Comparison of ENCODE assay signal across 18 mouse cellular contexts in genomic region chr4:148001013-148001789, GRCm38 (mm10). TPM values are rescaled to one million over a fixed set of nuclear protein-coding genes. Genes with fewer than 3 reads are reported as not detected.
DNase-seq lines count a peak whose midpoint lies in the region; ATAC-seq and TF ChIP-seq lines count a peak whose summit lies in the region.
"Had no signal": no experiment of that assay in that cellular context is flagged by ENCODE, and none has a peak within 500 bp of the region (broad histone marks: within the 10 kb centered on the region; RNA-seq: fewer than 3 reads in every experiment).

No protein-coding gene starts in this region.

- no peaks in the 10 kb centered on the region for H3K36me3 ChIP-seq in heart, adult 2 months (ENCODE audit: control insufficient read depth, insufficient read depth, low read length)
- H3K36me3 ChIP-seq in liver, embryonic 16.5 days (ENCODE audit: control insufficient read depth, insufficient read depth) = no peaks in the 10 kb centered on the region; the same call in 1 of the 2 replicates
- peaks cover 7% of the 10 kb centered on the region for H3K36me3 ChIP-seq in liver, embryonic 11.5 days (ENCODE audit: control insufficient read depth, insufficient read depth, low read length)
- H3K36me3 ChIP-seq in hindbrain, embryonic 16.5 days (ENCODE audit: control insufficient read depth, insufficient read depth, low read length) = peaks cover 21% of the 10 kb centered on the region
- H3K36me3 ChIP-seq in neural tube, embryonic 15.5 days = peaks cover 32% of the 10 kb centered on the region

- 76% methylated on average over 17 of the region's 17 CpGs for WGBS in heart, adult 2 months
- 71% methylated on average over 17 of the region's 17 CpGs for WGBS in liver, embryonic 16.5 days (ENCODE audit: insufficient replicate concordance)
- 79% methylated on average over 17 of the region's 17 CpGs for WGBS in liver, embryonic 11.5 days
- WGBS in hindbrain, embryonic 16.5 days = 60% methylated on average over 17 of the region's 17 CpGs
- 65% methylated on average over 17 of the region's 17 CpGs for WGBS in neural tube, embryonic 15.5 days

- H3K9me3 ChIP-seq in liver, embryonic 16.5 days (replicated peaks; ENCODE audit: control insufficient read depth, low read length) = no peaks in the 10 kb centered on the region
- no peaks in the 10 kb centered on the region for H3K9me3 ChIP-seq in liver, embryonic 11.5 days (ENCODE audit: control insufficient read depth, low read length)
- H3K9me3 ChIP-seq in hindbrain, embryonic 16.5 days (ENCODE audit: control insufficient read depth, low read length) = no peaks in the 10 kb centered on the region
- H3K9me3 ChIP-seq in neural tube, embryonic 15.5 days (replicated peaks) = no peaks in the 10 kb centered on the region
- H3K9me3 ChIP-seq: embryonic facial prominence, embryonic 10.5 days; kidney, embryonic 15.5 days; liver, embryonic 13.5 days had no signal

- H3K27ac ChIP-seq in heart, adult 2 months = peak overlapping the region; percentile 36
- H3K27ac ChIP-seq in liver, embryonic 16.5 days (ENCODE audit: low read length) = no peak overlapping the region
- H3K27ac ChIP-seq in liver, embryonic 11.5 days (ENCODE audit: low read depth, low read length) = no peak overlapping the region
- H3K27ac ChIP-seq in hindbrain, embryonic 16.5 days (ENCODE audit: low read depth, low read length) = peak overlapping the region; percentile 26; the same call in 1 of the 2 replicates
- H3K27ac ChIP-seq in neural tube, embryonic 15.5 days (replicated peaks) = peak overlapping the region; percentile 19; the same call in 1 of the 2 replicates
- H3K27ac ChIP-seq: embryonic facial prominence, embryonic 10.5 days; kidney, embryonic 15.5 days; liver, embryonic 13.5 days had no signal

- H3K4me2 ChIP-seq in liver, embryonic 16.5 days (ENCODE audit: low read depth, low read length) = no peak overlapping the region
- no peak overlapping the region for H3K4me2 ChIP-seq in liver, embryonic 11.5 days
- no peak overlapping the region for H3K4me2 ChIP-seq in hindbrain, embryonic 16.5 days (ENCODE audit: low read length)
- no peak overlapping the region for H3K4me2 ChIP-seq in neural tube, embryonic 15.5 days
- H3K4me2 ChIP-seq: kidney, embryonic 15.5 days; liver, embryonic 13.5 days had no signal

- ATAC-seq in liver, embryonic 16.5 days (ENCODE audit: low read depth) = 0 out of 2 replicates have a peak, but pooled peaks have one; percentile 16
- no peak for ATAC-seq in liver, embryonic 11.5 days (replicated peaks; ENCODE audit: low FRiP score)
- ATAC-seq in hindbrain, embryonic 16.5 days = peak; percentile 27; the same call in 1 of the 2 replicates
- ATAC-seq in neural tube, embryonic 15.5 days (ENCODE audit: low FRiP score) = 0 out of 2 replicates have a peak, but pooled peaks have one; percentile 26
- no peak for ATAC-seq in cerebellum, adult (ENCODE audit: insufficient number of reproducible peaks, low FRiP score, low TSS enrichment)

- no peak for TF ChIP-seq EP300 in heart, adult 2 months (IDR thresholded peaks at IDR 0.05; ENCODE audit: insufficient read depth, low read depth, low read length)

- no peak overlapping the region for H3K9ac ChIP-seq in heart, adult 2 months (ENCODE audit: low read depth, low read length)
- H3K9ac ChIP-seq in liver, embryonic 16.5 days (ENCODE audit: low read depth, low read length) = no peak overlapping the region
- H3K9ac ChIP-seq in liver, embryonic 11.5 days (ENCODE audit: low read depth, low read length) = no peak overlapping the region
- H3K9ac ChIP-seq in hindbrain, embryonic 16.5 days (ENCODE audit: low read depth, low read length) = no peak overlapping the region
- H3K9ac ChIP-seq in neural tube, embryonic 15.5 days (replicated peaks) = no peak overlapping the region
- H3K9ac ChIP-seq: kidney, embryonic 15.5 days; liver, embryonic 13.5 days had no signal

- DNase-seq in heart, adult 2 months = no peak
- DNase-seq in heart, postnatal 36 days = no peak
- no peak for DNase-seq in liver, embryonic 11.5 days (ENCODE audit: low spot score)
- DNase-seq in embryo, embryonic 10 days (ENCODE audit: low spot score) = no peak
- DNase-seq: cerebellum, postnatal 10 days; liver, embryonic 13.5 days; lung, postnatal 10 days had no signal

- no peaks in the 10 kb centered on the region for H3K79me2 ChIP-seq in heart, adult 2 months (replicated peaks; ENCODE audit: control insufficient read depth, insufficient read depth, low read length)

- no peak for TF ChIP-seq CTCF in heart, adult 2 months (IDR thresholded peaks at IDR 0.05)

- H3K4me1 ChIP-seq in heart, adult 2 months (ENCODE audit: control insufficient read depth, insufficient read depth, low read length) = peaks cover 2% of the 10 kb centered on the region; the same call in 1 of the 2 replicates
- H3K4me1 ChIP-seq in liver, embryonic 16.5 days (ENCODE audit: control insufficient read depth, low read depth, low read length) = no peaks in the 10 kb centered on the region
- H3K4me1 ChIP-seq in liver, embryonic 11.5 days (replicated peaks; ENCODE audit: control insufficient read depth, insufficient read depth, low read length) = no peaks in the 10 kb centered on the region
- peaks cover 20% of the 10 kb centered on the region for H3K4me1 ChIP-seq in hindbrain, embryonic 16.5 days (ENCODE audit: control insufficient read depth, insufficient read depth, low read depth, low read length)
- peaks cover 27% of the 10 kb centered on the region for H3K4me1 ChIP-seq in neural tube, embryonic 15.5 days
- H3K4me1 ChIP-seq: embryonic facial prominence, embryonic 10.5 days; kidney, embryonic 15.5 days; liver, embryonic 13.5 days had no signal

- no peak overlapping the region for H3K4me3 ChIP-seq in heart, adult 2 months
- H3K4me3 ChIP-seq in liver, embryonic 16.5 days (ENCODE audit: low read depth, low read length) = no peak overlapping the region
- no peak overlapping the region for H3K4me3 ChIP-seq in liver, embryonic 11.5 days (ENCODE audit: low read depth, low read length)
- no peak overlapping the region for H3K4me3 ChIP-seq in hindbrain, embryonic 16.5 days (ENCODE audit: low read length)
- no peak overlapping the region for H3K4me3 ChIP-seq in neural tube, embryonic 15.5 days (replicated peaks)
- H3K4me3 ChIP-seq: embryonic facial prominence, embryonic 10.5 days; kidney, embryonic 15.5 days; liver, embryonic 13.5 days had no signal

- H3K27me3 ChIP-seq in heart, adult 2 months (ENCODE audit: control insufficient read depth, insufficient read depth, low read length) = no peaks in the 10 kb centered on the region
- no peaks in the 10 kb centered on the region for H3K27me3 ChIP-seq in liver, embryonic 16.5 days (ENCODE audit: control insufficient read depth, insufficient read depth, low read depth, low read length)
- H3K27me3 ChIP-seq in liver, embryonic 11.5 days (replicated peaks; ENCODE audit: control insufficient read depth, insufficient read depth, low read length) = no peaks in the 10 kb centered on the region
- H3K27me3 ChIP-seq in hindbrain, embryonic 16.5 days (replicated peaks; ENCODE audit: control insufficient read depth, insufficient read depth, low read length) = no peaks in the 10 kb centered on the region
- no peaks in the 10 kb centered on the region for H3K27me3 ChIP-seq in neural tube, embryonic 15.5 days (replicated peaks)
- H3K27me3 ChIP-seq: kidney, embryonic 15.5 days; liver, embryonic 13.5 days had no signal

- 0 out of 2 replicates have a peak, but pooled peaks have one; percentile 37 for TF ChIP-seq POLR2A in heart, adult 2 months (IDR thresholded peaks at IDR 0.05; ENCODE audit: insufficient read depth, low read depth, low read length)

- intact Hi-C loops in heart, adult 2 months (cut with DNase I) = no loop called here
- intact Hi-C loops in heart, postnatal 36 days (cut with DNase I) = no loop called here

RNA-seq across cellular contexts. Expression of gene Nppa, which starts 0.7 kb away (rescaled TPM):
- total RNA-seq in heart, adult 2 months (2021) = 1,000 to 10,000 TPM; 1,237 to 1,820 TPM
- polyA plus RNA-seq in heart, adult 2 months (2012; rRNA removed) = 4,085 and 4,474 TPM in 2 replicates
- 1,000 to 10,000 TPM; 1,742 to 1,804 TPM for total RNA-seq in heart, postnatal 36 days (2021)
- polyA plus RNA-seq in liver, embryonic 16.5 days (2015; fragmentation: Nextera tagmentation; extraction: Ambion mirVana) = not detected in 2 replicates
- 7.2 and 32.9 TPM in 2 replicates for polyA plus RNA-seq in liver, embryonic 11.5 days (2014; fragmentation: Nextera tagmentation; extraction: Ambion mirVana)
- polyA plus RNA-seq in hindbrain, embryonic 16.5 days (2015; fragmentation: Nextera tagmentation; extraction: Ambion mirVana) = 1.2 and 1.6 TPM in 2 replicates
- 1.6 and 1.7 TPM in 2 replicates for polyA plus RNA-seq in neural tube, embryonic 15.5 days (2015; fragmentation: Nextera tagmentation; extraction: Ambion mirVana)
- total RNA-seq: adrenal gland, adult 18-20 months had no signal
- polyA plus RNA-seq: testis, adult 2 months had no signal

RNA-seq across cellular contexts. Expression of gene Nppb, which starts 15.6 kb away (rescaled TPM):
- 100 to 1,000 TPM; 117 to 262 TPM for total RNA-seq in heart, adult 2 months (2021)
- 204 and 212 TPM in 2 replicates for polyA plus RNA-seq in heart, adult 2 months (2012; rRNA removed)
- 100 to 1,000 TPM in 1 of 2 experiments, 10 to 100 TPM in 1; 93.0 to 227 TPM for total RNA-seq in heart, postnatal 36 days (2021)
- polyA plus RNA-seq in liver, embryonic 16.5 days (2015; fragmentation: Nextera tagmentation; extraction: Ambion mirVana) = not detected in 2 replicates
- polyA plus RNA-seq in liver, embryonic 11.5 days (2014; fragmentation: Nextera tagmentation; extraction: Ambion mirVana) = 1.1 TPM in 1 of 2 replicates, not detected in the other
- polyA plus RNA-seq in hindbrain, embryonic 16.5 days (2015; fragmentation: Nextera tagmentation; extraction: Ambion mirVana) = 0.20 and 0.21 TPM in 2 replicates
- 0.33 TPM in 1 of 2 replicates, not detected in the other for polyA plus RNA-seq in neural tube, embryonic 15.5 days (2015; fragmentation: Nextera tagmentation; extraction: Ambion mirVana)
- total RNA-seq: gastrocnemius, adult 8-10 months; left cerebral cortex, postnatal 25 days had no signal
- polyA plus RNA-seq: intestine, embryonic 14.5 days; kidney, embryonic 15.5 days; liver, embryonic 13.5 days; testis, adult 2 months had no signal

RNA-seq across cellular contexts. Expression of gene Clcn6, which starts 37.4 kb away (rescaled TPM):
- 1 to 10 TPM; 7.5 to 8.1 TPM for total RNA-seq in heart, adult 2 months (2021)
- polyA plus RNA-seq in heart, adult 2 months (2012; rRNA removed) = 8.9 and 9.0 TPM in 2 replicates
- 1 to 10 TPM; 8.0 to 9.3 TPM for total RNA-seq in heart, postnatal 36 days (2021)
- 1.4 and 1.8 TPM in 2 replicates for polyA plus RNA-seq in liver, embryonic 16.5 days (2015; fragmentation: Nextera tagmentation; extraction: Ambion mirVana)
- 2.0 and 2.4 TPM in 2 replicates for polyA plus RNA-seq in liver, embryonic 11.5 days (2014; fragmentation: Nextera tagmentation; extraction: Ambion mirVana)
- 29.9 and 33.5 TPM in 2 replicates for polyA plus RNA-seq in hindbrain, embryonic 16.5 days (2015; fragmentation: Nextera tagmentation; extraction: Ambion mirVana)
- polyA plus RNA-seq in neural tube, embryonic 15.5 days (2015; fragmentation: Nextera tagmentation; extraction: Ambion mirVana) = 28.0 and 29.0 TPM in 2 replicates

RNA-seq across cellular contexts. Expression of gene Mthfr, which starts 37.7 kb away (rescaled TPM):
- 10 to 100 TPM in 1 of 2 experiments, 1 to 10 TPM in 1; 8.2 to 11.0 TPM for total RNA-seq in heart, adult 2 months (2021)
- 15.7 and 17.3 TPM in 2 replicates for polyA plus RNA-seq in heart, adult 2 months (2012; rRNA removed)
- 10 to 100 TPM in 1 of 2 experiments, 1 to 10 TPM in 1; 9.2 to 13.1 TPM for total RNA-seq in heart, postnatal 36 days (2021)
- 10.9 and 11.9 TPM in 2 replicates for polyA plus RNA-seq in liver, embryonic 16.5 days (2015; fragmentation: Nextera tagmentation; extraction: Ambion mirVana)
- 15.5 and 16.1 TPM in 2 replicates for polyA plus RNA-seq in liver, embryonic 11.5 days (2014; fragmentation: Nextera tagmentation; extraction: Ambion mirVana)
- 16.5 and 18.5 TPM in 2 replicates for polyA plus RNA-seq in hindbrain, embryonic 16.5 days (2015; fragmentation: Nextera tagmentation; extraction: Ambion mirVana)
- polyA plus RNA-seq in neural tube, embryonic 15.5 days (2015; fragmentation: Nextera tagmentation; extraction: Ambion mirVana) = 16.5 and 17.3 TPM in 2 replicates

Comparison
In these comparisons a context has a peak if more than half of its experiments do, and no peak if none do; other contexts are left out.
1. ATAC-seq: peak in liver, embryonic 16.5 days (single experiment), hindbrain, embryonic 16.5 days (single experiment) and neural tube, embryonic 15.5 days (single experiment); none in liver, embryonic 11.5 days (single experiment) and cerebellum, adult (single experiment).
2. H3K27ac ChIP-seq: peak in heart, adult 2 months (single experiment), hindbrain, embryonic 16.5 days (single experiment) and neural tube, embryonic 15.5 days (single experiment); none in liver, embryonic 16.5 days (single experiment) and liver, embryonic 11.5 days (single experiment).
3. RNA of gene Nppa, which starts 0.7 kb away (polyA plus RNA-seq): 4,085 to 4,474 TPM in heart, adult 2 months; 7.2 to 32.9 TPM in liver, embryonic 11.5 days, 1.6 to 1.7 TPM in neural tube, embryonic 15.5 days, 1.2 to 1.6 TPM in hindbrain, embryonic 16.5 days and not detected in liver, embryonic 16.5 days; every median in the first group is over 100 times any median in the second.
4. RNA of gene Nppb, which starts 15.6 kb away (polyA plus RNA-seq): 204 to 212 TPM in heart, adult 2 months; 1.1 TPM in liver, embryonic 11.5 days, 0.33 TPM in neural tube, embryonic 15.5 days, 0.20 to 0.21 TPM in hindbrain, embryonic 16.5 days and not detected in liver, embryonic 16.5 days; every median in the first group is over 10 times any median in the second.